Mouse (Mus musculus) olfactory bulb, adult 2 months (tissue): ENCODE results near the gene Ptprn2. TPM values are rescaled to one million over a fixed set of nuclear protein-coding genes. Genes with fewer than 3 reads are reported as not detected.

Experiments
- H3K27ac ChIP-seq: fragments of 200-500 bp; 2 replicates; pipeline ENCODE4 v1.5.1; 2012; ENCODE audit warnings: low read depth, low read length; ENCODE audit not compliant: insufficient read depth
- H3K4me1 ChIP-seq: fragments of 200-500 bp; 2 replicates; pipeline ENCODE4 v1.6.1; 2012; ENCODE audit warnings: low read length; ENCODE audit not compliant: control insufficient read depth, insufficient read depth
- H3K4me3 ChIP-seq: fragments of 200-500 bp; 2 replicates; pipeline ENCODE4 v1.5.1; 2012; ENCODE audit warnings: mild to moderate bottlenecking, low read depth, low read length, moderate library complexity; ENCODE audit not compliant: insufficient read depth
- CTCF ChIP-seq: fragments of 200-500 bp; IDR thresholded peaks from 2 replicates; pipeline ENCODE4 v1.5.1; 2012; ENCODE audit warnings: low read depth, mild to moderate bottlenecking, low read length, moderate library complexity; ENCODE audit not compliant: insufficient read depth
- POLR2A ChIP-seq: fragments of 200-500 bp; IDR thresholded peaks from 2 replicates; pipeline ENCODE4 v1.6.1; 2012; ENCODE audit warnings: mild to moderate bottlenecking, low read depth, low read length, moderate library complexity; ENCODE audit not compliant: insufficient read depth
- WGBS: fragments of 180-500 bp; shearing (Covaris S2); methylation state at CpG from one replicate; pipeline ENCODE4 v1.1.7; 2018; 5-methylcytosine and 5-hydroxymethylcytosine counted together
- polyA plus RNA-seq: library from polyadenylated mRNA; stranded (reverse); fragments of >200 nt; gene quantifications from 2 replicates; pipeline ENCODE4 v1.2.4, GENCODE M21; 2012; ENCODE audit warnings: low replicate concordance; ENCODE audit not compliant: missing spikeins, insufficient read depth, insufficient read length

The Ptprn2 gene
- polyA plus RNA-seq, 1 experiment = not detected

GRCm38 (mm10) chr12:116594457-116594856, 108.9 kb downstream of the Ptprn2 start:
- 38% methylated on average over 8 of the region's 8 CpGs for WGBS
- peaks cover 15% of the 10 kb centered on the region for H3K4me1 ChIP-seq
- TF ChIP-seq POLR2A (no peak), CTCF (no peak)
- peak overlapping the region; percentile 79 for H3K27ac ChIP-seq
- no peak overlapping the region for H3K4me3 ChIP-seq

- WGBS = 92% methylated on average over 7 of the region's 7 CpGs
- H3K27ac ChIP-seq = peak overlapping the region; percentile 79; the same call in 1 of the 2 replicates
- no peak for TF ChIP-seq POLR2A
- no peak for TF ChIP-seq CTCF
- H3K4me3 ChIP-seq = no peak overlapping the region
- H3K4me1 ChIP-seq = peaks cover 15% of the 10 kb centered on the region
Observed at GRCm38 (mm10) chr12:116594866-116595610, 109.5 kb downstream of the Ptprn2 start.

GRCm38 (mm10) chr12:116595727-116596126, 110.2 kb downstream of the Ptprn2 start:
- H3K27ac ChIP-seq = no peak overlapping the region
- H3K4me3 ChIP-seq = no peak overlapping the region
- TF ChIP-seq POLR2A (no peak), CTCF (no peak)
- WGBS = 97% methylated on average over 4 of the region's 4 CpGs
- peaks cover 15% of the 10 kb centered on the region for H3K4me1 ChIP-seq

- Histone ChIP-seq H3K4me3 (no peak overlapping the region), H3K4me1 (peaks cover 15% of the 10 kb centered on the region), H3K27ac (no peak overlapping the region)
- TF ChIP-seq POLR2A = no peak
- no peak for TF ChIP-seq CTCF
- 92% methylated on average over 20 of the region's 20 CpGs for WGBS
Observed at GRCm38 (mm10) chr12:116596993-116597392, 111.5 kb downstream of the Ptprn2 start.

- Histone ChIP-seq H3K4me1 (peaks cover 15% of the 10 kb centered on the region), H3K4me3 (no peak overlapping the region), H3K27ac (peak overlapping the region; percentile 2; the same call in 1 of the 2 replicates)
- no peak for TF ChIP-seq CTCF
- no peak for TF ChIP-seq POLR2A
- WGBS = 47% methylated on average over 5 of the region's 5 CpGs
Observed at GRCm38 (mm10) chr12:116597670-116598069, 112.2 kb downstream of the Ptprn2 start.

- 66% methylated on average over 8 of the region's 8 CpGs for WGBS
- Histone ChIP-seq H3K4me3 (no peak overlapping the region), H3K27ac (peak overlapping the region; percentile 49), H3K4me1 (peaks cover 15% of the 10 kb centered on the region)
- no peak for TF ChIP-seq CTCF
- no peak for TF ChIP-seq POLR2A
Observed at GRCm38 (mm10) chr12:116598123-116599005, 112.8 kb downstream of the Ptprn2 start.

GRCm38 (mm10) chr12:116599537-116599936, 114.0 kb downstream of the Ptprn2 start:
- no peak for TF ChIP-seq CTCF
- TF ChIP-seq POLR2A = no peak
- no peak overlapping the region for H3K4me3 ChIP-seq
- H3K4me1 ChIP-seq = peaks cover 12% of the 10 kb centered on the region
- WGBS = 37% methylated on average over 1 of the region's 1 CpGs
- peak overlapping the region; percentile 92 for H3K27ac ChIP-seq

- Histone ChIP-seq H3K4me3 (no peak overlapping the region), H3K27ac (peak overlapping the region; percentile 92), H3K4me1 (peaks cover 11% of the 10 kb centered on the region)
- TF ChIP-seq CTCF = no peak
- TF ChIP-seq POLR2A = no peak
- WGBS = 52% methylated on average over 6 of the region's 6 CpGs
Observed at GRCm38 (mm10) chr12:116600054-116600453, 114.5 kb downstream of the Ptprn2 start.

- Histone ChIP-seq H3K4me3 (no peak overlapping the region), H3K4me1 (peaks cover 11% of the 10 kb centered on the region), H3K27ac (no peak overlapping the region)
- 94% methylated on average over 3 of the region's 3 CpGs for WGBS
- TF ChIP-seq CTCF (no peak), POLR2A (no peak)
Observed at GRCm38 (mm10) chr12:116601395-116601794, 115.9 kb downstream of the Ptprn2 start.
